Mouse (Mus musculus): ENCODE results near the gene Klrb1f. TPM values are rescaled to one million over a fixed set of nuclear protein-coding genes. Genes with fewer than 3 reads are reported as not detected.

The Klrb1f gene
- polyA plus RNA-seq, 1 experiment from 2014 or later = not detected

DNA sequence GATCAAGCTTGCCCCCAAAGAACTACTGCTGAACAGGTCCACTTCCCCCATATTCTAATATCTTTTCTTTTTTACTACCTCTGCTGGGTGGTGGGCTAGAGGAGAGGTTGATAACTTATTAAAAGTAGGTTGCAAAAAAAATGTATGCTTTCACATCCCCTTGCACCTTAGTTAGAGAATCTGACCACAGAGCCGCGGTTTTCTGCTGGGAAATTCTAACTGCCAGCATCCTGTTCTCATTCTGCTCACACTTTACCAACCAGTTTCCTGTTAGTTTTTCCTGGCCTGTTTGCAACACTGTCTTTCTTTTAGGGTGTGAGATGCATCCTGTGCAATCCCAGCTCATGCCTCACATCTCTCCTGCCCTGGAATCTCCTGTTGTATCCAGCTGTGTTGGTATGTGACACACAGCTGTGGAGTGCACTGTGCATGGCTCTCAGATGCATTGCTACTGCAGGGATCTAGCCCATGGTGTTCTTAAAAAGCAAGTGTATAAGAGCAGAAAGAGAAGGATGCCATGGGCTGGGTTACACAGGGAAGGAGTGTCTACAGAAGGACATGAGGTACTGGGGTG is 8.7 kb upstream of the Klrb1f start:
- ATAC-seq (ENCODE audit: low FRiP score) (no peak), DNase-seq (ENCODE audit: low spot score) (no peak)
- 82% methylated on average over 2 of the region's 2 CpGs for WGBS
- Histone ChIP-seq H3K27me3 (ENCODE audit: control insufficient read depth, insufficient read depth, low read length) (no peaks in the 10 kb centered on the region), H3K4me2 (replicated peaks; ENCODE audit: low read depth, low read length) (no peak overlapping the region), H3K9ac (ENCODE audit: low read depth, low read length) (no peak overlapping the region), H3K4me3 (ENCODE audit: low read depth, low read length) (no peak overlapping the region), H3K9me3 (ENCODE audit: control insufficient read depth, low read length) (no peaks in the 10 kb centered on the region), H3K27ac (ENCODE audit: low read depth, low read length) (no peak overlapping the region), H3K4me1 (replicated peaks; ENCODE audit: control insufficient read depth, insufficient read depth, low read length) (no peaks in the 10 kb centered on the region), H3K36me3 (ENCODE audit: control insufficient read depth, insufficient read depth, low read length) (no peaks in the 10 kb centered on the region)

DNA sequence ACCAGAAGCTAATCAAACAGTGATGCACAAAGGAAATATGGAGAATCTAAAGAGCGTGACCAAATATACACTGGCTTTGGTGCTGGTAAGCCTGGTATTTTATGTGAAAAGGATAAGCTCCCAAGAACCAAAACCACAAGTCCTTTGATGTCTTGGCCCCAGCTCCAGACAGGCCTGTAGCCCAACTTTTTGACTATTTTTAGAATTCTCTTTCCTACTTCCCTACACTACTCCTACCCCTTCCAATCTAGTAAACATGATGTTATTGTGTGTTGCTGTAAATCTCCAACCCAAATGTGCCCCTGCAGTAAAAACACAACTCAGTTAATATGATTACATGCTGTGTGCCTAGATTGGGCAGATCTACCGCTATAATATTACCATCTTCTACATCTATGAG is 4.2 kb upstream of the Klrb1f start:
- Histone ChIP-seq H3K4me2 (replicated peaks; ENCODE audit: low read depth, low read length) (no peak overlapping the region), H3K4me3 (ENCODE audit: low read depth, low read length) (no peak overlapping the region), H3K9ac (ENCODE audit: low read depth, low read length) (no peak overlapping the region), H3K9me3 (ENCODE audit: control insufficient read depth, low read length) (no peaks in the 10 kb centered on the region), H3K27ac (ENCODE audit: low read depth, low read length) (no peak overlapping the region), H3K4me1 (replicated peaks; ENCODE audit: control insufficient read depth, insufficient read depth, low read length) (no peaks in the 10 kb centered on the region), H3K36me3 (ENCODE audit: control insufficient read depth, insufficient read depth, low read length) (no peaks in the 10 kb centered on the region), H3K27me3 (ENCODE audit: control insufficient read depth, insufficient read depth, low read length) (no peaks in the 10 kb centered on the region)
- WGBS = 95% methylated on average over 2 of the region's 2 CpGs
- no peak for DNase-seq (ENCODE audit: low spot score)
- no peak for ATAC-seq (ENCODE audit: low FRiP score)

DNA sequence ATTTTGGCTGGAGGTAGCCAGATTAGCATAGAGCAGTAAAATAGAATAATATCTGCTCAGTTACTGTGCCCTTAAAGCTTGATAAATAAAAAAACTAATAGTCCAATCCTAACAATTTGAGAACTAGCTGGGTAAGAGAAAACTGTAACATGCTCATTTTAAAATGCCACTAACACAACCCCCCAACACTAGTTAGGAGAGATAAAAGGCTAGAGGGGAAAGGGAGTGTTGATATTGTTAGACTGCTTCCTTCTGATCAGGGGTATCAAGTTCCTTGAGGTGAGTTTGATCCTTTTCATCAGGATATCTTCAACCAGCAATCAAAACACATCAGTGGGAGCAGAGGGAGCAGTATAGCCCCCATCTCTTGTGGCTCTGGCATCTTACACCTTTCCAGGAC is 3.2 kb upstream of the Klrb1f start:
- Histone ChIP-seq H3K36me3 (ENCODE audit: control insufficient read depth, insufficient read depth, low read length) (no peaks in the 10 kb centered on the region), H3K4me1 (replicated peaks; ENCODE audit: control insufficient read depth, insufficient read depth, low read length) (no peaks in the 10 kb centered on the region), H3K4me2 (replicated peaks; ENCODE audit: low read depth, low read length) (no peak overlapping the region), H3K4me3 (ENCODE audit: low read depth, low read length) (no peak overlapping the region), H3K27ac (ENCODE audit: low read depth, low read length) (no peak overlapping the region), H3K27me3 (ENCODE audit: control insufficient read depth, insufficient read depth, low read length) (no peaks in the 10 kb centered on the region), H3K9me3 (ENCODE audit: control insufficient read depth, low read length) (no peaks in the 10 kb centered on the region), H3K9ac (ENCODE audit: low read depth, low read length) (no peak overlapping the region)
- no peak for DNase-seq (ENCODE audit: low spot score)
- ATAC-seq (ENCODE audit: low FRiP score) = no peak

DNA sequence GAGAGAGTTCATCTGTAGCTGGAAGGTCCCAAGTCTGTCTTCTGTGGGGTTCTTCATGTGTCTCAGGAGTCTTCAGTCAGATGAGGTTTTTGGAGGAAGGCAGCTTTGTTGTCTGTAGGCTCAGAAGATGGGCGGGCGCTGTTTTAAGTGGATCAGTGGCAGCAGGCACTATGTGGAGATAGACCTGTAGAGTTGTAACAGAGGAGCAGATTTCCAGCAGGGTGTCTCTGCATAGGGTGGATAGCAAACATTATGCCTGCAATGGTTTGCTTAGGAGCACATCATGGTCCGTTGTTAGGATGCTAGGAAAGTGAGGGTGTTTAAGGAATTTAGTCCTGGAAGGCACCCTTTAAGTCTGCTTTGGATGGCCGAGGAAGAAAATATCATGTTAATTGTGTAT is 2.7 kb downstream of the Klrb1f start:
- 27% methylated on average over 4 of the region's 4 CpGs for WGBS
- no peaks in the 10 kb centered on the region for H3K9me3 ChIP-seq (ENCODE audit: control insufficient read depth, low read length)
- H3K36me3 ChIP-seq (ENCODE audit: control insufficient read depth, insufficient read depth, low read length) = no peaks in the 10 kb centered on the region
- H3K9ac ChIP-seq (ENCODE audit: low read depth, low read length) = no peak overlapping the region
- DNase-seq (ENCODE audit: low spot score) = peak; percentile 5
- H3K4me1 ChIP-seq (replicated peaks; ENCODE audit: control insufficient read depth, insufficient read depth, low read length) = no peaks in the 10 kb centered on the region
- no peaks in the 10 kb centered on the region for H3K27me3 ChIP-seq (ENCODE audit: control insufficient read depth, insufficient read depth, low read length)
- no peak overlapping the region for H3K27ac ChIP-seq (ENCODE audit: low read depth, low read length)
- no peak overlapping the region for H3K4me3 ChIP-seq (ENCODE audit: low read depth, low read length)
- no peak for ATAC-seq (ENCODE audit: low FRiP score)
- no peak overlapping the region for H3K4me2 ChIP-seq (replicated peaks; ENCODE audit: low read depth, low read length)

DNA sequence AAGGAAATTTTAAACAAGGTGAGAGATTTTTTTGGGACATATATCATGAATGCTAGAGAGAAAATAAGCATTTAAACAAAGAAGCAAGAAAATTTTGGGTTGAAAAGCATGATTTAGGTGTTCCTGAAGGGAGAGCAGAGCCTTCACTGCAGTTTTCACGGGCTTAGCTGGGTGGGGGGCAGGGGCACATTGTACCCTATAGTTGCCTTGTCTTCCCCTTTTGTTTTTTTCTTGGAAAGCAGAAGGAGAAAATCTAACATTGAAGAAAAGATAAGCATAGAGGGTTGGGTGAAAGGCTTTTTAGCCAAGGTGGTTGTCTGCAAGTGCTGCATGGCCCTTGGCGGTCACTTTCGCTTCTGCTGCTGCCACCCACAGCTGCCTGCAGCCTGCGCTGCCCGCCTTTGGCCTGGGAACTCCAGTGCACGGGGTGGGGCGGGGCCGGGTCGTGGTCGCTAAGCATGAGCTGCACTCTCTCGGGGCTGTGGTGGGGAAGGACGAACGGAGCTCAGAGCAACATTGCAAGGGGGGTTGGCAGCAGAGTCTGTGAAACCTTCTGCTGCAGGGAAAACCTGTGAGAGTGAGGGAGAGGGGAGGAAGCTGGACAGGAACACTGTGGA is 3.3 kb downstream of the Klrb1f start:
- 0% methylated on average over 13 of the region's 13 CpGs for WGBS
- ATAC-seq (ENCODE audit: low FRiP score) (peak; percentile 93), DNase-seq (ENCODE audit: low spot score) (peak; percentile 74)
- H3K36me3 ChIP-seq (ENCODE audit: control insufficient read depth, insufficient read depth, low read length) = no peaks in the 10 kb centered on the region
- no peaks in the 10 kb centered on the region for H3K9me3 ChIP-seq (ENCODE audit: control insufficient read depth, low read length)
- no peak overlapping the region for H3K27ac ChIP-seq (ENCODE audit: low read depth, low read length)
- H3K4me3 ChIP-seq (ENCODE audit: low read depth, low read length) = peak overlapping the region; percentile 29
- H3K4me1 ChIP-seq (replicated peaks; ENCODE audit: control insufficient read depth, insufficient read depth, low read length) = no peaks in the 10 kb centered on the region
- no peaks in the 10 kb centered on the region for H3K27me3 ChIP-seq (ENCODE audit: control insufficient read depth, insufficient read depth, low read length)
- peak overlapping the region; percentile 43 for H3K4me2 ChIP-seq (replicated peaks; ENCODE audit: low read depth, low read length)
- peak overlapping the region; percentile 42; the same call in 1 of the 2 replicates for H3K9ac ChIP-seq (ENCODE audit: low read depth, low read length)

DNA sequence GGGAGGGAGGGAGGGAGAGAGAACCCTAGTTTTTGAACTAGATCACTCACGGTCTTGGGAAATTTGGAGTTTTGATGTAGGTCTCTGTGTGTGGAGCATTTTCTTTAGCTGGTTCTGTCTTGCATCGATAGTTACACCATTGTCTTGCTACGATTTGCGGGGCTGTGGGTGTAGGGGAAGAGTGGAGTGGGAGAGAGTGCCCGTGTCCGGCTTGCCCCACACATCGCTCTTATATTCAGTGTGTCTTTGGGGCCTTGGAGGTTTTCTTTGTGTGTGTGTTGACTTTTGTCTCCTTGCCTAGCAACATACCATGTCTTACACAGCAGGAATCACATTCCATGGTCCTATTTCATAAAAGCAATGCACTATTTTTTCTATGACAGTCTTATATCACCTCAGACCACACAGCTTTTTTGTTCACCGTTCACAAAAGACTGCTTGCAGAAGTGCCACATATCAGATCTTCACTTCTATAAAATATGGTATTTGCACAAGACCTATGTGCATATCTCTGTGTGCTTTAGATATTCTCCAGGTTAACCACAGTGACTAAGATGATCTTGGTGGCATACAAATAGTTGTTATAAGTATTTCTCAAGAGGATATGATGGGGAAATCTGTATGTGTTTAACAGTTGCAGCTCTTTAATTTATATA is 4.0 kb downstream of the Klrb1f start:
- Histone ChIP-seq H3K36me3 (ENCODE audit: control insufficient read depth, insufficient read depth, low read length) (no peaks in the 10 kb centered on the region), H3K27ac (ENCODE audit: low read depth, low read length) (no peak overlapping the region), H3K9me3 (ENCODE audit: control insufficient read depth, low read length) (no peaks in the 10 kb centered on the region), H3K27me3 (ENCODE audit: control insufficient read depth, insufficient read depth, low read length) (no peaks in the 10 kb centered on the region), H3K4me1 (replicated peaks; ENCODE audit: control insufficient read depth, insufficient read depth, low read length) (no peaks in the 10 kb centered on the region), H3K4me2 (replicated peaks; ENCODE audit: low read depth, low read length) (peak overlapping the region; percentile 36), H3K4me3 (ENCODE audit: low read depth, low read length) (no peak overlapping the region; the same call in 1 of the 2 replicates), H3K9ac (ENCODE audit: low read depth, low read length) (no peak overlapping the region)
- peak; percentile 53; the same call in 1 of the 2 replicates for ATAC-seq (ENCODE audit: low FRiP score)
- peak; percentile 50 for DNase-seq (ENCODE audit: low spot score)
- WGBS = 3% methylated on average over 8 of the region's 8 CpGs

DNA sequence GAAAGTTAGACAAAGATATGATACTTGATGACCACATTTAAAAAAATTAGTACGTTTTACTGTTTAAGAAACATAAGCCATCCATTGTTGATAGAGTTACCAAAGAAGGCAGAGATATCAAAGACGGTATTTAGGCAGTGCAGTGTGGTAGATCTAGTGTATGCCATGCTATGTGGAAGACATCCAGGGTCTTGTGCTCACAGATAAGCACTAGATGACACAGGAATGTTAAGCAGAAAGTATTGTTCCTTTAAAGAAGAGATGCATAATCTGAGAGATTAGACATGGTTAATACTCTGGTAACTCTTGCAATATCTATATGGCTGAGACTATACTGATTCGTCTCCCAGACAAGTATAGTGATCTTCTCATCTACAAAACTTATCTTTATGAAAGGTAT is 5.4 kb downstream of the Klrb1f start:
- no peaks in the 10 kb centered on the region for H3K27me3 ChIP-seq (ENCODE audit: control insufficient read depth, insufficient read depth, low read length)
- H3K4me1 ChIP-seq (replicated peaks; ENCODE audit: control insufficient read depth, insufficient read depth, low read length) = no peaks in the 10 kb centered on the region
- no peak overlapping the region for H3K27ac ChIP-seq (ENCODE audit: low read depth, low read length)
- H3K36me3 ChIP-seq (ENCODE audit: control insufficient read depth, insufficient read depth, low read length) = no peaks in the 10 kb centered on the region
- ATAC-seq (ENCODE audit: low FRiP score) = no peak
- WGBS = 88% methylated on average over 3 of the region's 3 CpGs
- no peak overlapping the region for H3K4me2 ChIP-seq (replicated peaks; ENCODE audit: low read depth, low read length)
- H3K9me3 ChIP-seq (ENCODE audit: control insufficient read depth, low read length) = no peaks in the 10 kb centered on the region
- no peak for DNase-seq (ENCODE audit: low spot score)
- H3K9ac ChIP-seq (ENCODE audit: low read depth, low read length) = no peak overlapping the region
- H3K4me3 ChIP-seq (ENCODE audit: low read depth, low read length) = no peak overlapping the region

DNA sequence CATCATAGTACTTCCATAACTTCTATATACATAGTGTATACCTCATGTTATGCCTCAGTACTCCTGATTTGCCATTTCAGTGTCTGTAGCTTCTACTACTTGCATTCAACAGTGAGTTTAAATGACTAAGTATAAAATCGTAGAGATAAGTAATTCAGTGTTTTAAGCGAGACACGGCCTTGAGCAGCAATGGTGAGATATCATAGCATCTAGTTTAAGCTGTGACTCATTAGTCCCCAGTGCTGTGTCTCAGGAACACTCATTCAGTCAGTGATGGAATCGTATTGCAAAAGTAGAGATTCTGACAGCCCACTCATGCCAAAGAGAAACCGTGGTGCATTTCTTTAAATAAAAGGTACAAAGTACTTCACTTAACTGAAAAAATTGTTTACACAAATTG is 6.0 kb downstream of the Klrb1f start:
- WGBS = 89% methylated on average over 5 of the region's 5 CpGs
- no peaks in the 10 kb centered on the region for H3K9me3 ChIP-seq (ENCODE audit: control insufficient read depth, low read length)
- no peak for ATAC-seq (ENCODE audit: low FRiP score)

DNA sequence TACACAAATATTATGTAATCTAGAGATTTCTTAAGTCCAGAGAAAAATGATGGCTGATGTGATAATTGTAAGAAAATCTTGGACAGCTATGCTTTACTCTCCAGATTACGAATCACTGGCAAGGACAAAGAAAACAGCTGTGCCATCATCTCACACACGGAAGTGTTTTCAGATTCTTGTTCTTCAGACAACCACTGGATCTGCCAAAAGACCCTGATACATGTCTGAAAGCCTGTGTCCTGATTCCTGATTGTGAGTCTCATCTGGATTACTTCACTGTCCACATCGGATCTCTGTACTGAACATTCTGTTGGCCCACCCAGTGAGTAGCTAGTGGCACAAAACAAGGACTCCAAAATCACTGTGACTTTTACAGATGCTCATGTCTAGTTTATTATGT is 10.5 kb downstream of the Klrb1f start:
- 88% methylated on average over 3 of the region's 3 CpGs for WGBS
- DNase-seq (ENCODE audit: low spot score) = no peak
- no peak overlapping the region for H3K9ac ChIP-seq (ENCODE audit: low read depth, low read length)
- H3K4me2 ChIP-seq (replicated peaks; ENCODE audit: low read depth, low read length) = no peak overlapping the region
- H3K27me3 ChIP-seq (ENCODE audit: control insufficient read depth, insufficient read depth, low read length) = no peaks in the 10 kb centered on the region
- H3K9me3 ChIP-seq (ENCODE audit: control insufficient read depth, low read length) = no peaks in the 10 kb centered on the region
- H3K4me3 ChIP-seq (ENCODE audit: low read depth, low read length) = no peak overlapping the region
- H3K27ac ChIP-seq (ENCODE audit: low read depth, low read length) = no peak overlapping the region
- H3K4me1 ChIP-seq (replicated peaks; ENCODE audit: control insufficient read depth, insufficient read depth, low read length) = no peaks in the 10 kb centered on the region
- no peaks in the 10 kb centered on the region for H3K36me3 ChIP-seq (ENCODE audit: control insufficient read depth, insufficient read depth, low read length)
- no peak for ATAC-seq (ENCODE audit: low FRiP score)

More for the DNA sequence above, 6.0 kb downstream of the Klrb1f start:
- Histone ChIP-seq H3K27ac (ENCODE audit: low read depth, low read length) (no peak overlapping the region), H3K4me1 (replicated peaks; ENCODE audit: control insufficient read depth, insufficient read depth, low read length) (no peaks in the 10 kb centered on the region), H3K36me3 (ENCODE audit: control insufficient read depth, insufficient read depth, low read length) (no peaks in the 10 kb centered on the region), H3K27me3 (ENCODE audit: control insufficient read depth, insufficient read depth, low read length) (no peaks in the 10 kb centered on the region), H3K4me2 (replicated peaks; ENCODE audit: low read depth, low read length) (no peak overlapping the region), H3K4me3 (ENCODE audit: low read depth, low read length) (no peak overlapping the region), H3K9ac (ENCODE audit: low read depth, low read length) (no peak overlapping the region)
- no peak for DNase-seq (ENCODE audit: low spot score)

Measured in hindbrain, embryonic 11.5 days (tissue).